Mouse (Mus musculus) hindbrain, embryonic 11.5 days (tissue): ENCODE data around the gene Mmp28. TPM values are rescaled to one million over a fixed set of nuclear protein-coding genes. Genes with fewer than 3 reads are reported as not detected.

Source experiments
- ATAC-seq: fragments of 200-750 bp; cut with Nextera tagmentation; 2 replicates; pipeline ENCODE4 v1.8.0; 2017; ENCODE audit warnings: mild to moderate bottlenecking, moderate TSS enrichment, moderate library complexity; ENCODE audit not compliant: low FRiP score
- DNase-seq: peaks from one replicate; pipeline ENCODE4 v3.0.0-alpha.2; 2015; ENCODE audit warnings: low spot score
- H3K27ac ChIP-seq: fragments of 300-500 bp; sonication (generic); 2 replicates; pipeline ENCODE4 v1.5.1; 2014; ENCODE audit warnings: mild to moderate bottlenecking, low read depth, low read length
- H3K27me3 ChIP-seq: fragments of 300-500 bp; sonication (generic); 2 replicates; pipeline ENCODE4 v1.6.1; 2014; ENCODE audit warnings: mild to moderate bottlenecking, low read length, moderate library complexity, mixed read lengths; ENCODE audit not compliant: control insufficient read depth, insufficient read depth
- H3K36me3 ChIP-seq: fragments of 300-500 bp; sonication (generic); 2 replicates; pipeline ENCODE4 v1.6.1; 2014; ENCODE audit warnings: mild to moderate bottlenecking, low read length, moderate library complexity, mixed read lengths; ENCODE audit not compliant: control insufficient read depth, insufficient read depth
- H3K4me1 ChIP-seq: fragments of 300-500 bp; sonication (generic); replicated peaks from 2 replicates; pipeline ENCODE4 v1.6.1; 2014; ENCODE audit warnings: low read length, mixed read lengths; ENCODE audit not compliant: control insufficient read depth, insufficient read depth
- H3K4me2 ChIP-seq: fragments of 300-500 bp; sonication (generic); replicated peaks from 2 replicates; pipeline ENCODE4 v1.6.1; 2014; ENCODE audit warnings: mild to moderate bottlenecking, low read depth, low read length
- H3K4me3 ChIP-seq: fragments of 300-500 bp; sonication (generic); 2 replicates; pipeline ENCODE4 v1.5.1; 2014; ENCODE audit warnings: low read depth, low read length
- H3K9ac ChIP-seq: fragments of 300-500 bp; sonication (generic); 2 replicates; pipeline ENCODE4 v1.6.1; 2014; ENCODE audit warnings: low read depth, low read length
- H3K9me3 ChIP-seq: fragments of 300-500 bp; sonication (generic); 2 replicates; pipeline ENCODE4 v1.6.1; 2016; ENCODE audit warnings: low read length; ENCODE audit not compliant: control insufficient read depth
- whole genome bisulfite sequencing: fragments of 180-500 bp; shearing (Covaris S2); extraction: QIAGEN DNeasy Blood & Tissue Kit; methylation state at CpG from one replicate; pipeline ENCODE4 v1.1.7; 2014; 5-methylcytosine and 5-hydroxymethylcytosine counted together
- polyA plus RNA-seq: library from polyadenylated mRNA; unstranded; fragments of >200 nt; fragmentation: Nextera tagmentation; extraction: Ambion mirVana; gene quantifications from 2 replicates; pipeline ENCODE4 v1.2.1, GENCODE M21; 2014

Mmp28 gene
- polyA plus RNA-seq, 1 experiment from 2014 or later, result 3.1 TPM

- DNase-seq (no peak), ATAC-seq (no peak)
- Histone ChIP-seq H3K4me1 (peaks cover 3% of the 10 kb centered on the region), H3K36me3 (no peaks in the 10 kb centered on the region), H3K4me2 (no peak overlapping the region), H3K4me3 (no peak overlapping the region), H3K9me3 (no peaks in the 10 kb centered on the region), H3K27me3 (no peaks in the 10 kb centered on the region), H3K27ac (no peak overlapping the region), H3K9ac (no peak overlapping the region)
- 69% methylated on average over 3 of the region's 3 CpGs for WGBS
These were observed 56.5 kb downstream of the Mmp28 start for GRCm38 (mm10) chr11:83406391-83406790.

- DNase-seq (no peak), ATAC-seq (no peak)
- H3K27ac ChIP-seq, result no peak overlapping the region
- H3K36me3 ChIP-seq, result no peaks in the 10 kb centered on the region
- 87% methylated on average over 7 of the region's 7 CpGs for WGBS
- no peaks in the 10 kb centered on the region for H3K9me3 ChIP-seq
- H3K4me3 ChIP-seq, result no peak overlapping the region
- H3K4me1 ChIP-seq, result no peaks in the 10 kb centered on the region
- no peak overlapping the region for H3K4me2 ChIP-seq
- H3K27me3 ChIP-seq, result no peaks in the 10 kb centered on the region
- H3K9ac ChIP-seq, result no peak overlapping the region
These were observed 59.1 kb downstream of the Mmp28 start for GRCm38 (mm10) chr11:83403787-83404186.

GRCm38 (mm10) chr11:83398724-83399123, 64.1 kb downstream of the Mmp28 start:
- H3K9ac ChIP-seq, result no peak overlapping the region
- WGBS, result 81% methylated on average over 5 of the region's 5 CpGs
- H3K9me3 ChIP-seq, result no peaks in the 10 kb centered on the region
- no peaks in the 10 kb centered on the region for H3K27me3 ChIP-seq
- H3K36me3 ChIP-seq, result peaks cover 2% of the 10 kb centered on the region; the same call in 1 of the 2 replicates
- ATAC-seq (no peak), DNase-seq (no peak)
- no peak overlapping the region for H3K4me2 ChIP-seq
- H3K27ac ChIP-seq, result no peak overlapping the region
- H3K4me3 ChIP-seq, result no peak overlapping the region
- H3K4me1 ChIP-seq, result no peaks in the 10 kb centered on the region

GRCm38 (mm10) chr11:83397626-83398025, 65.2 kb downstream of the Mmp28 start:
- DNase-seq (no peak), ATAC-seq (no peak)
- no peak overlapping the region for H3K4me2 ChIP-seq
- no peaks in the 10 kb centered on the region for H3K4me1 ChIP-seq
- H3K27me3 ChIP-seq, result no peaks in the 10 kb centered on the region
- peaks cover 2% of the 10 kb centered on the region; the same call in 1 of the 2 replicates for H3K36me3 ChIP-seq
- no peak overlapping the region for H3K27ac ChIP-seq
- 89% methylated on average over 7 of the region's 7 CpGs for WGBS
- no peaks in the 10 kb centered on the region for H3K9me3 ChIP-seq
- H3K4me3 ChIP-seq, result no peak overlapping the region
- H3K9ac ChIP-seq, result no peak overlapping the region

GRCm38 (mm10) chr11:83394802-83395439, 68.0 kb downstream of the Mmp28 start:
- 0 out of 2 replicates have a peak, but pooled peaks have one; percentile 30 for ATAC-seq
- WGBS, result 23% methylated on average over 6 of the region's 6 CpGs
- Histone ChIP-seq H3K4me1 (no peaks in the 10 kb centered on the region), H3K27me3 (no peaks in the 10 kb centered on the region), H3K27ac (no peak overlapping the region), H3K9ac (no peak overlapping the region), H3K4me2 (no peak overlapping the region), H3K36me3 (peaks cover 2% of the 10 kb centered on the region; the same call in 1 of the 2 replicates), H3K9me3 (no peaks in the 10 kb centered on the region), H3K4me3 (no peak overlapping the region)
- DNase-seq, result peak; percentile 45

- DNase-seq (no peak), ATAC-seq (no peak)
- Histone ChIP-seq H3K4me3 (no peak overlapping the region), H3K36me3 (peaks cover 2% of the 10 kb centered on the region; the same call in 1 of the 2 replicates), H3K27me3 (no peaks in the 10 kb centered on the region), H3K4me1 (no peaks in the 10 kb centered on the region), H3K9me3 (no peaks in the 10 kb centered on the region), H3K9ac (no peak overlapping the region), H3K27ac (no peak overlapping the region), H3K4me2 (no peak overlapping the region)
- WGBS, result 92% methylated on average over 4 of the region's 4 CpGs
These were observed 69.8 kb downstream of the Mmp28 start for GRCm38 (mm10) chr11:83393062-83393461.

Other genes with a start within 250 kb of the Mmp28 start
- 0.70 and 0.86 TPM in 2 replicates for gene Slfn14, start 176.3 kb downstream of the Mmp28 start, polyA plus RNA-seq
- 121 and 136 TPM in 2 replicates for gene Ap2b1, start 164.0 kb downstream of the Mmp28 start, polyA plus RNA-seq
- gene Pex12, start 160.5 kb downstream of the Mmp28 start, polyA plus RNA-seq, result 17.0 and 20.3 TPM in 2 replicates
- 4.2 TPM in 2 replicates for gene Rasl10b, start 53.9 kb downstream of the Mmp28 start, polyA plus RNA-seq
- 0.19 and 0.43 TPM in 2 replicates for gene Gas2l2, start 33.6 kb downstream of the Mmp28 start, polyA plus RNA-seq
- gene 1700020L24Rik, start 25.4 kb downstream of the Mmp28 start, polyA plus RNA-seq, result 0.80 and 0.83 TPM in 2 replicates
- gene Taf15, start 10.0 kb upstream of the Mmp28 start, polyA plus RNA-seq, result 7.3 and 26.6 TPM in 2 replicates
- not detected in 2 replicates for gene Heatr9, start 59.1 kb upstream of the Mmp28 start, polyA plus RNA-seq
- gene Ccl5, start 67.4 kb upstream of the Mmp28 start, polyA plus RNA-seq, result 0.42 TPM in 1 of 2 replicates, not detected in the other
- 2.1 and 3.1 TPM in 2 replicates for gene Ccl9, start 115.6 kb upstream of the Mmp28 start, polyA plus RNA-seq
- 0.98 and 1.3 TPM in 2 replicates for gene Ccl6, start 130.0 kb upstream of the Mmp28 start, polyA plus RNA-seq
- not detected in 2 replicates for gene Rpl9-ps1, start 182.6 kb upstream of the Mmp28 start, polyA plus RNA-seq
- 0.88 and 1.9 TPM in 2 replicates for gene Ccl3, start 186.3 kb upstream of the Mmp28 start, polyA plus RNA-seq
- gene Ccl4, start 199.5 kb upstream of the Mmp28 start, polyA plus RNA-seq, result 0.28 and 0.49 TPM in 2 replicates
- 0.71 TPM in 1 of 2 replicates, not detected in the other for gene Wfdc17, start 240.9 kb upstream of the Mmp28 start, polyA plus RNA-seq
- gene Wfdc18, start 245.9 kb upstream of the Mmp28 start, polyA plus RNA-seq, result not detected in 2 replicates